Mouse (Mus musculus): ENCODE data around the gene Tomm70a. TPM values are rescaled to one million over a fixed set of nuclear protein-coding genes. Genes with fewer than 3 reads are reported as not detected.

The Tomm70a gene
- polyA plus RNA-seq, 1 experiment from 2014 or later, result 48.3 TPM

- Histone ChIP-seq H3K27ac (ENCODE audit: low read depth, low read length) (no peak overlapping the region), H3K9ac (ENCODE audit: low read depth, low read length) (no peak overlapping the region), H3K9me3 (replicated peaks; ENCODE audit: control insufficient read depth, low read length) (no peaks in the 10 kb centered on the region), H3K36me3 (ENCODE audit: control insufficient read depth, insufficient read depth, low read length) (no peaks in the 10 kb centered on the region), H3K4me3 (ENCODE audit: low read depth, low read length) (no peak overlapping the region), H3K27me3 (ENCODE audit: control insufficient read depth, insufficient read depth, low read length) (no peaks in the 10 kb centered on the region), H3K4me1 (ENCODE audit: control insufficient read depth, insufficient read depth, low read length) (no peaks in the 10 kb centered on the region), H3K4me2 (no peak overlapping the region)
- 65% methylated on average over 5 of the region's 5 CpGs for WGBS (ENCODE audit: insufficient replicate concordance)
- ATAC-seq (replicated peaks; ENCODE audit: insufficient number of reproducible peaks, low FRiP score, low TSS enrichment), result no peak
These were observed 15.1 kb upstream of the Tomm70a start for GRCm38 (mm10) chr16:57106185-57106960.

- H3K36me3 ChIP-seq (ENCODE audit: control insufficient read depth, insufficient read depth, low read length), result no peaks in the 10 kb centered on the region
- no peak overlapping the region for H3K27ac ChIP-seq (ENCODE audit: low read depth, low read length)
- H3K4me2 ChIP-seq, result no peak overlapping the region
- H3K27me3 ChIP-seq (ENCODE audit: control insufficient read depth, insufficient read depth, low read length), result no peaks in the 10 kb centered on the region
- H3K4me1 ChIP-seq (ENCODE audit: control insufficient read depth, insufficient read depth, low read length), result no peaks in the 10 kb centered on the region
- no peak overlapping the region for H3K4me3 ChIP-seq (ENCODE audit: low read depth, low read length)
- H3K9me3 ChIP-seq (replicated peaks; ENCODE audit: control insufficient read depth, low read length), result no peaks in the 10 kb centered on the region
- H3K9ac ChIP-seq (ENCODE audit: low read depth, low read length), result no peak overlapping the region
- ATAC-seq (replicated peaks; ENCODE audit: insufficient number of reproducible peaks, low FRiP score, low TSS enrichment), result no peak
These were observed 5.4 kb upstream of the Tomm70a start for GRCm38 (mm10) chr16:57116066-57116465.

- 74% methylated on average over 2 of the region's 2 CpGs for WGBS (ENCODE audit: insufficient replicate concordance)
- H3K9me3 ChIP-seq (replicated peaks; ENCODE audit: control insufficient read depth, low read length), result no peaks in the 10 kb centered on the region
- H3K27me3 ChIP-seq (ENCODE audit: control insufficient read depth, insufficient read depth, low read length), result no peaks in the 10 kb centered on the region
- no peak overlapping the region for H3K4me2 ChIP-seq
- no peak overlapping the region for H3K27ac ChIP-seq (ENCODE audit: low read depth, low read length)
- H3K36me3 ChIP-seq (ENCODE audit: control insufficient read depth, insufficient read depth, low read length), result no peaks in the 10 kb centered on the region
- H3K9ac ChIP-seq (ENCODE audit: low read depth, low read length), result no peak overlapping the region
- no peak overlapping the region for H3K4me3 ChIP-seq (ENCODE audit: low read depth, low read length)
- no peaks in the 10 kb centered on the region for H3K4me1 ChIP-seq (ENCODE audit: control insufficient read depth, insufficient read depth, low read length)
- no peak for ATAC-seq (replicated peaks; ENCODE audit: insufficient number of reproducible peaks, low FRiP score, low TSS enrichment)
These were observed 3.9 kb upstream of the Tomm70a start for GRCm38 (mm10) chr16:57117562-57117961.

GRCm38 (mm10) chr16:57121816-57122415 lies 413 bp downstream of the Tomm70a start:
- Histone ChIP-seq H3K4me2 (peak overlapping the region; percentile 67), H3K27me3 (ENCODE audit: control insufficient read depth, insufficient read depth, low read length) (no peaks in the 10 kb centered on the region), H3K4me1 (ENCODE audit: control insufficient read depth, insufficient read depth, low read length) (peaks cover 13% of the 10 kb centered on the region), H3K27ac (ENCODE audit: low read depth, low read length) (peak overlapping the region; percentile 90), H3K36me3 (ENCODE audit: control insufficient read depth, insufficient read depth, low read length) (no peaks in the 10 kb centered on the region), H3K9me3 (replicated peaks; ENCODE audit: control insufficient read depth, low read length) (no peaks in the 10 kb centered on the region), H3K9ac (ENCODE audit: low read depth, low read length) (peak overlapping the region; percentile 92), H3K4me3 (ENCODE audit: low read depth, low read length) (peak overlapping the region; percentile 95)
- WGBS (ENCODE audit: insufficient replicate concordance), result under 1% methylated on average over 59 of the region's 59 CpGs
- ATAC-seq (replicated peaks; ENCODE audit: insufficient number of reproducible peaks, low FRiP score, low TSS enrichment), result peak; percentile 43; the same call in 1 of the 2 replicates

- Histone ChIP-seq H3K4me3 (ENCODE audit: low read depth, low read length) (peak overlapping the region; percentile 95), H3K36me3 (ENCODE audit: control insufficient read depth, insufficient read depth, low read length) (no peaks in the 10 kb centered on the region), H3K4me2 (peak overlapping the region; percentile 67), H3K27me3 (ENCODE audit: control insufficient read depth, insufficient read depth, low read length) (no peaks in the 10 kb centered on the region), H3K4me1 (ENCODE audit: control insufficient read depth, insufficient read depth, low read length) (peaks cover 14% of the 10 kb centered on the region), H3K9ac (ENCODE audit: low read depth, low read length) (peak overlapping the region; percentile 92), H3K27ac (ENCODE audit: low read depth, low read length) (no peak overlapping the region), H3K9me3 (replicated peaks; ENCODE audit: control insufficient read depth, low read length) (no peaks in the 10 kb centered on the region)
- 49% methylated on average over 6 of the region's 6 CpGs for WGBS (ENCODE audit: insufficient replicate concordance)
- no peak for ATAC-seq (replicated peaks; ENCODE audit: insufficient number of reproducible peaks, low FRiP score, low TSS enrichment)
These were observed 1.4 kb downstream of the Tomm70a start for GRCm38 (mm10) chr16:57122682-57123445.

GRCm38 (mm10) chr16:57126268-57126667 lies 4.8 kb downstream of the Tomm70a start:
- ATAC-seq (replicated peaks; ENCODE audit: insufficient number of reproducible peaks, low FRiP score, low TSS enrichment), result no peak
- no peak overlapping the region for H3K27ac ChIP-seq (ENCODE audit: low read depth, low read length)
- no peak overlapping the region for H3K4me2 ChIP-seq
- peaks cover 15% of the 10 kb centered on the region for H3K4me1 ChIP-seq (ENCODE audit: control insufficient read depth, insufficient read depth, low read length)
- 67% methylated on average over 4 of the region's 4 CpGs for WGBS (ENCODE audit: insufficient replicate concordance)
- H3K4me3 ChIP-seq (ENCODE audit: low read depth, low read length), result no peak overlapping the region
- H3K9ac ChIP-seq (ENCODE audit: low read depth, low read length), result no peak overlapping the region
- no peaks in the 10 kb centered on the region for H3K36me3 ChIP-seq (ENCODE audit: control insufficient read depth, insufficient read depth, low read length)
- no peaks in the 10 kb centered on the region for H3K9me3 ChIP-seq (replicated peaks; ENCODE audit: control insufficient read depth, low read length)
- no peaks in the 10 kb centered on the region for H3K27me3 ChIP-seq (ENCODE audit: control insufficient read depth, insufficient read depth, low read length)

- no peak overlapping the region for H3K27ac ChIP-seq (ENCODE audit: low read depth, low read length)
- H3K4me3 ChIP-seq (ENCODE audit: low read depth, low read length), result no peak overlapping the region
- H3K36me3 ChIP-seq (ENCODE audit: control insufficient read depth, insufficient read depth, low read length), result no peaks in the 10 kb centered on the region
- 78% methylated on average over 2 of the region's 2 CpGs for WGBS (ENCODE audit: insufficient replicate concordance)
- H3K4me2 ChIP-seq, result no peak overlapping the region
- H3K27me3 ChIP-seq (ENCODE audit: control insufficient read depth, insufficient read depth, low read length), result no peaks in the 10 kb centered on the region
- ATAC-seq (replicated peaks; ENCODE audit: insufficient number of reproducible peaks, low FRiP score, low TSS enrichment), result no peak
- H3K4me1 ChIP-seq (ENCODE audit: control insufficient read depth, insufficient read depth, low read length), result peaks cover 13% of the 10 kb centered on the region
- H3K9me3 ChIP-seq (replicated peaks; ENCODE audit: control insufficient read depth, low read length), result no peaks in the 10 kb centered on the region
- H3K9ac ChIP-seq (ENCODE audit: low read depth, low read length), result no peak overlapping the region
These were observed 6.3 kb downstream of the Tomm70a start for GRCm38 (mm10) chr16:57127825-57128224.

- no peak for ATAC-seq (replicated peaks; ENCODE audit: insufficient number of reproducible peaks, low FRiP score, low TSS enrichment)
- WGBS (ENCODE audit: insufficient replicate concordance), result 85% methylated on average over 3 of the region's 3 CpGs
- no peaks in the 10 kb centered on the region for H3K27me3 ChIP-seq (ENCODE audit: control insufficient read depth, insufficient read depth, low read length)
- H3K4me2 ChIP-seq, result no peak overlapping the region
- H3K9ac ChIP-seq (ENCODE audit: low read depth, low read length), result no peak overlapping the region
- H3K36me3 ChIP-seq (ENCODE audit: control insufficient read depth, insufficient read depth, low read length), result 0 out of 2 replicates have a peak, but pooled peaks cover 4% of the 10 kb centered on the region
- no peak overlapping the region for H3K27ac ChIP-seq (ENCODE audit: low read depth, low read length)
- H3K4me1 ChIP-seq (ENCODE audit: control insufficient read depth, insufficient read depth, low read length), result peaks cover 2% of the 10 kb centered on the region; the same call in 1 of the 2 replicates
- H3K4me3 ChIP-seq (ENCODE audit: low read depth, low read length), result no peak overlapping the region
- no peaks in the 10 kb centered on the region for H3K9me3 ChIP-seq (replicated peaks; ENCODE audit: control insufficient read depth, low read length)
These were observed 9.4 kb downstream of the Tomm70a start for GRCm38 (mm10) chr16:57130752-57131400.
